In genomic region chr2:132252542-132253528, GRCm38 (mm10) we compare ENCODE assay signal across 8 mouse cellular contexts. TPM values are rescaled to one million over a fixed set of nuclear protein-coding genes. Genes with fewer than 3 reads are reported as not detected.
DNase-seq lines count a peak whose midpoint lies in the region; ATAC-seq and TF ChIP-seq lines count a peak whose summit lies in the region.

Pcna (minus strand) TSS chr2:132253314.

- peak within 1 kb of the TSS; percentile 55 for H3K9ac ChIP-seq in forebrain, embryonic 16.5 days (replicated peaks; ENCODE audit: low read depth, low read length)
- peak within 1 kb of the TSS; percentile 81 for H3K9ac ChIP-seq in lung, embryonic 14.5 days

- H3K9me3 ChIP-seq in G1E (replicated peaks) = no peaks in the 10 kb centered on the region
- H3K9me3 ChIP-seq in forebrain, embryonic 16.5 days (ENCODE audit: control insufficient read depth, low read length) = no peaks in the 10 kb centered on the region
- no peaks in the 10 kb centered on the region for H3K9me3 ChIP-seq in lung, embryonic 14.5 days (ENCODE audit: low read depth, low read length)

- DNase-seq in G1E (ENCODE audit: low spot score) = peak; percentile 97
- peak; percentile 95 to 98 for DNase-seq in cerebellum, adult 18-20 months
- DNase-seq in heart, postnatal 36 days = peak; percentile 94 to 96
- peak; percentile 95 to 98 for DNase-seq in layer of hippocampus, adult 2 months (ENCODE audit: low spot score in 2 of 2)
- DNase-seq in lung, embryonic 14.5 days = peak; percentile 99
- peak; percentile 98 for DNase-seq in thymus, adult 2 months

- H3K36me3 ChIP-seq in G1E (replicated peaks) = peaks cover 41% of the 10 kb centered on the region
- H3K36me3 ChIP-seq in forebrain, embryonic 16.5 days (ENCODE audit: control insufficient read depth, insufficient read depth) = peaks cover 3% of the 10 kb centered on the region
- peaks cover 33% of the 10 kb centered on the region for H3K36me3 ChIP-seq in lung, embryonic 14.5 days (ENCODE audit: insufficient read depth)
- peaks cover 19% of the 10 kb centered on the region for H3K36me3 ChIP-seq in thymus, adult 2 months (ENCODE audit: control insufficient read depth, insufficient read depth, low read length)

- ATAC-seq in G1E (ENCODE audit: extremely low read depth, insufficient number of reproducible peaks, low FRiP score, poor library complexity, severe bottlenecking) = peak; percentile 94
- ATAC-seq in forebrain, embryonic 16.5 days = peak; percentile 99
- ATAC-seq in lung, embryonic 14.5 days (ENCODE audit: insufficient read depth) = peak; percentile 99

- H3K4me3 ChIP-seq in G1E (ENCODE audit: low read depth, low read length) = peak within 1 kb of the TSS; percentile 74
- peak within 1 kb of the TSS; percentile 74 for H3K4me3 ChIP-seq in forebrain, embryonic 16.5 days (replicated peaks; ENCODE audit: low read length)
- peak within 1 kb of the TSS; percentile 75 for H3K4me3 ChIP-seq in layer of hippocampus, adult 2 months
- H3K4me3 ChIP-seq in lung, embryonic 14.5 days (ENCODE audit: low read depth, low read length) = peak within 1 kb of the TSS; percentile 67
- H3K4me3 ChIP-seq in olfactory bulb, adult 2 months (ENCODE audit: insufficient read depth, low read depth, low read length) = peak within 1 kb of the TSS; percentile 63
- H3K4me3 ChIP-seq in thymus, adult 2 months (ENCODE audit: control insufficient read depth, insufficient read depth, low read length) = peak within 1 kb of the TSS; percentile 51

- no peak for TF ChIP-seq CTCF in G1E (IDR thresholded peaks at IDR 0.05; ENCODE audit: low read depth, low read length)
- TF ChIP-seq CTCF in layer of hippocampus, adult 2 months (conservative IDR thresholded peaks at IDR 0.05) = no peak
- TF ChIP-seq CTCF in lung, embryonic 14.5 days (IDR thresholded peaks at IDR 0.05; ENCODE audit: low read depth) = no peak
- no peak for TF ChIP-seq CTCF in olfactory bulb, adult 2 months (IDR thresholded peaks at IDR 0.05; ENCODE audit: insufficient read depth, low read depth, low read length)
- TF ChIP-seq CTCF in thymus, adult 2 months (IDR thresholded peaks at IDR 0.05; ENCODE audit: borderline replicate concordance, control insufficient read depth, extremely low read depth, insufficient read depth, low read length, poor library complexity) = peak; percentile 55; the same call in 1 of the 2 replicates

- TF ChIP-seq POLR2A in olfactory bulb, adult 2 months (IDR thresholded peaks at IDR 0.05; ENCODE audit: insufficient read depth, low read depth, low read length) = peak; percentile 96
- peak; percentile 92 for TF ChIP-seq POLR2A in thymus, adult 2 months (IDR thresholded peaks at IDR 0.05; ENCODE audit: control insufficient read depth, extremely low read depth, insufficient read depth, low read length, poor library complexity)

- peak within 1 kb of the TSS; percentile 86 for H3K4me2 ChIP-seq in forebrain, embryonic 16.5 days (ENCODE audit: low read length)
- peak within 1 kb of the TSS; percentile 74 for H3K4me2 ChIP-seq in lung, embryonic 14.5 days

- intact Hi-C loops in heart, postnatal 36 days (cut with DNase I) = no loop called here

- under 1% methylated on average over 78 of the region's 79 CpGs for WGBS in forebrain, embryonic 16.5 days
- under 1% methylated on average over 77 of the region's 79 CpGs for WGBS in lung, embryonic 14.5 days
- WGBS in olfactory bulb, adult 2 months = under 1% methylated on average over 79 of the region's 79 CpGs
- under 1% methylated on average over 79 of the region's 79 CpGs for WGBS in thymus, adult 2 months

- H3K27me3 ChIP-seq in G1E (ENCODE audit: insufficient read depth, low read length) = no peaks in the 10 kb centered on the region
- H3K27me3 ChIP-seq in forebrain, embryonic 16.5 days (replicated peaks; ENCODE audit: control insufficient read depth, insufficient read depth, low read length) = no peaks in the 10 kb centered on the region
- no peaks in the 10 kb centered on the region for H3K27me3 ChIP-seq in lung, embryonic 14.5 days (ENCODE audit: insufficient read depth, low read length)
- no peaks in the 10 kb centered on the region for H3K27me3 ChIP-seq in thymus, adult 2 months (ENCODE audit: control insufficient read depth, insufficient read depth, low read length)

- H3K4me1 ChIP-seq in G1E (ENCODE audit: insufficient read depth, low read depth, low read length) = peaks cover 32% of the 10 kb centered on the region
- H3K4me1 ChIP-seq in forebrain, embryonic 16.5 days (replicated peaks; ENCODE audit: control insufficient read depth, insufficient read depth, low read length) = peaks cover 27% of the 10 kb centered on the region
- peaks cover 8% of the 10 kb centered on the region for H3K4me1 ChIP-seq in lung, embryonic 14.5 days (ENCODE audit: insufficient read depth)
- peaks cover 2% of the 10 kb centered on the region; the same call in 1 of the 2 replicates for H3K4me1 ChIP-seq in olfactory bulb, adult 2 months (ENCODE audit: control insufficient read depth, insufficient read depth, low read length)
- H3K4me1 ChIP-seq in thymus, adult 2 months (replicated peaks; ENCODE audit: control insufficient read depth, insufficient read depth, low read length) = peaks cover 3% of the 10 kb centered on the region

- H3K27ac ChIP-seq in forebrain, embryonic 16.5 days (ENCODE audit: low read length) = peak within 1 kb of the TSS; percentile 80
- H3K27ac ChIP-seq in layer of hippocampus, adult 2 months = peak within 1 kb of the TSS; percentile 88
- peak within 1 kb of the TSS; percentile 91 for H3K27ac ChIP-seq in lung, embryonic 14.5 days (ENCODE audit: low read depth)
- H3K27ac ChIP-seq in olfactory bulb, adult 2 months (ENCODE audit: insufficient read depth, low read depth, low read length) = peak within 1 kb of the TSS; percentile 72
- H3K27ac ChIP-seq in thymus, adult 2 months (ENCODE audit: control insufficient read depth, insufficient read depth, low read length) = peak within 1 kb of the TSS; percentile 61; the same call in 1 of the 2 replicates

RNA-seq across cellular contexts. Expression of gene Pcna, which starts in this region (rescaled TPM):
- total RNA-seq in G1E (2014; fragmentation: Nextera tagmentation) (249 and 267 TPM in 2 replicates), G1E (2017) (520 and 531 TPM in 2 replicates)
- 38.5 and 77.8 TPM in 2 replicates for polyA plus RNA-seq in G1E (2012)
- 164 and 192 TPM in 2 replicates for polyA plus RNA-seq in forebrain, embryonic 16.5 days (2015; fragmentation: Nextera tagmentation; extraction: Ambion mirVana)
- total RNA-seq in heart, postnatal 36 days (2021) = 10 to 100 TPM; 35.1 to 43.6 TPM
- total RNA-seq in layer of hippocampus, adult 2 months (2021) = 10 to 100 TPM; 47.2 to 51.9 TPM
- 335 and 339 TPM in 2 replicates for polyA plus RNA-seq in lung, embryonic 14.5 days (2014; fragmentation: Nextera tagmentation; extraction: Ambion mirVana)
- not detected in 2 replicates for polyA plus RNA-seq in olfactory bulb, adult 2 months (2012; ENCODE audit: insufficient read depth, insufficient read length, low replicate concordance, missing spikeins)
- polyA plus RNA-seq in thymus, adult 2 months (2012; rRNA removed) = 382 and 470 TPM in 2 replicates

Comparison
In these comparisons a context has a peak if more than half of its experiments do, and no peak if none do; other contexts are left out.
1. Peak in every context shown above with its lines: DNase-seq, ATAC-seq, H3K4me3 ChIP-seq and H3K27ac ChIP-seq.
2. RNA of gene Pcna (total RNA-seq): 249 to 531 TPM in G1E; 47.2 to 51.9 TPM in layer of hippocampus, adult 2 months and 35.1 to 43.6 TPM in heart, postnatal 36 days; every median in the first group is over 4 times any median in the second.